8 mouse cellular contexts compared by ENCODE assay signal in genomic region chr7:81788536-81788935, GRCm38 (mm10). TPM values are rescaled to one million over a fixed set of nuclear protein-coding genes. Genes with fewer than 3 reads are reported as not detected.
A peak's percentile ranks its signal among the peaks of the same experiment; 100 is the strongest.
DNase-seq lines count a peak whose midpoint lies in the region; ATAC-seq and TF ChIP-seq lines count a peak whose summit lies in the region.

No protein-coding gene starts in this region.

- DNase-seq in gastrocnemius, postnatal 10 days, result peak; percentile 8
- no peak for DNase-seq in gastrocnemius, adult 8-10 months (ENCODE audit: low spot score in 2 of 2)
- peak; percentile 33 for DNase-seq in CD4-positive helper T cell, adult 2 months (ENCODE audit: low read depth, low spot score)
- DNase-seq in cerebellum, adult 2 months, result peak; percentile 27 to 38
- no peak for DNase-seq in forebrain, postnatal 0 days
- no peak for DNase-seq in limb, embryonic 10.5 days (ENCODE audit: low spot score)
- no peak for DNase-seq in spleen, adult 12 weeks (ENCODE audit: low spot score)

- no peaks in the 10 kb centered on the region for H3K27me3 ChIP-seq in cerebellum, adult 2 months (ENCODE audit: control insufficient read depth, insufficient read depth, low read length)
- H3K27me3 ChIP-seq in forebrain, postnatal 0 days (ENCODE audit: insufficient read depth, low read length), result no peaks in the 10 kb centered on the region
- no peaks in the 10 kb centered on the region for H3K27me3 ChIP-seq in limb, embryonic 10.5 days (ENCODE audit: low read depth, poor library complexity, severe bottlenecking)
- H3K27me3 ChIP-seq in myocyte (ENCODE audit: control insufficient read depth, insufficient read depth, insufficient read length), result no peaks in the 10 kb centered on the region

- 3% methylated on average over 5 of the region's 5 CpGs for WGBS in cerebellum, adult 2 months
- 6% methylated on average over 5 of the region's 5 CpGs for WGBS in forebrain, postnatal 0 days
- 11% methylated on average over 5 of the region's 5 CpGs for WGBS in limb, embryonic 10.5 days

- H3K4me2 ChIP-seq in forebrain, postnatal 0 days (ENCODE audit: low read depth), result peak overlapping the region; percentile 88
- H3K4me2 ChIP-seq in myocyte (ENCODE audit: low read depth), result peak overlapping the region; percentile 77

- peak overlapping the region; percentile 88 for H3K9ac ChIP-seq in forebrain, postnatal 0 days

- H3K27ac ChIP-seq in cerebellum, adult 2 months (ENCODE audit: insufficient read depth, low read length), result peak overlapping the region; percentile 92
- peak overlapping the region; percentile 99 for H3K27ac ChIP-seq in forebrain, postnatal 0 days (ENCODE audit: low read depth, low read length)
- peak overlapping the region; percentile 88 for H3K27ac ChIP-seq in limb, embryonic 10.5 days

- TF ChIP-seq CTCF in cerebellum, adult 2 months (IDR thresholded peaks at IDR 0.05; ENCODE audit: borderline replicate concordance, insufficient read depth, low read depth, low read length), result no peak
- no peak for TF ChIP-seq CTCF in forebrain, postnatal 0 days (IDR thresholded peaks at IDR 0.05; ENCODE audit: low read depth)

- TF ChIP-seq POLR2A in cerebellum, adult 2 months (IDR thresholded peaks at IDR 0.05; ENCODE audit: borderline replicate concordance, insufficient read depth, low read length), result no peak
- TF ChIP-seq POLR2A in myocyte (IDR thresholded peaks at IDR 0.05; ENCODE audit: insufficient read length, low read depth), result no peak

- ATAC-seq in forebrain, postnatal 0 days, result peak; percentile 21

- H3K9me3 ChIP-seq in forebrain, postnatal 0 days (ENCODE audit: low read length), result no peaks in the 10 kb centered on the region
- no peaks in the 10 kb centered on the region for H3K9me3 ChIP-seq in limb, embryonic 10.5 days (replicated peaks)

- H3ac ChIP-seq in myocyte (ENCODE audit: control insufficient read depth, insufficient read length), result peak overlapping the region; percentile 78

- H3K79me2 ChIP-seq in myocyte (ENCODE audit: control insufficient read depth, insufficient read depth), result no peaks in the 10 kb centered on the region

- peaks cover under 1% of the 10 kb centered on the region; the same call in 1 of the 2 replicates for H3K36me3 ChIP-seq in forebrain, postnatal 0 days (ENCODE audit: insufficient read depth)
- peaks cover 42% of the 10 kb centered on the region for H3K36me3 ChIP-seq in limb, embryonic 10.5 days
- peaks cover 10% of the 10 kb centered on the region for H3K36me3 ChIP-seq in myocyte (ENCODE audit: control insufficient read depth, insufficient read depth)

- peaks cover 5% of the 10 kb centered on the region for H3K4me1 ChIP-seq in cerebellum, adult 2 months (ENCODE audit: control insufficient read depth, insufficient read depth, low read length)
- 0 out of 2 replicates have a peak, but pooled peaks cover 5% of the 10 kb centered on the region for H3K4me1 ChIP-seq in forebrain, postnatal 0 days (ENCODE audit: insufficient read depth)
- H3K4me1 ChIP-seq in limb, embryonic 10.5 days, result peaks cover 14% of the 10 kb centered on the region

- peak overlapping the region; percentile 85 for H3K4me3 ChIP-seq in cerebellum, adult 2 months (replicated peaks; ENCODE audit: insufficient read depth, low read depth, low read length)
- peak overlapping the region; percentile 61 for H3K4me3 ChIP-seq in forebrain, postnatal 0 days (ENCODE audit: low read depth, low read length)
- peak overlapping the region; percentile 57 for H3K4me3 ChIP-seq in limb, embryonic 10.5 days
- H3K4me3 ChIP-seq in myocyte, result peak overlapping the region; percentile 68

TF ChIP-seq in myocyte, 11 proteins besides CTCF, POLR2A, EP300 and RAD21:
- TF ChIP-seq POLR2AphosphoS2 (IDR thresholded peaks at IDR 0.05; ENCODE audit: insufficient read length, low read depth), result no peak
- no peak for TF ChIP-seq SRF (IDR thresholded peaks at IDR 0.05; ENCODE audit: control insufficient read depth, insufficient read length, low read depth)
- TF ChIP-seq TCF3 (IDR thresholded peaks at IDR 0.05; ENCODE audit: insufficient read length, low read depth), result no peak
- TF ChIP-seq REST (IDR thresholded peaks at IDR 0.05; ENCODE audit: insufficient read depth, insufficient read length), result no peak
- TF ChIP-seq TCF12 (IDR thresholded peaks at IDR 0.05; ENCODE audit: insufficient read depth, poor library complexity, severe bottlenecking), result no peak
- no peak for TF ChIP-seq MYOD1 (IDR thresholded peaks at IDR 0.05; ENCODE audit: control insufficient read depth in 1 of 3, insufficient read length in 2 of 3, low read depth in 2 of 3)
- TF ChIP-seq CEBPB (IDR thresholded peaks at IDR 0.05; ENCODE audit: insufficient read depth, poor library complexity, severe bottlenecking), result no peak
- TF ChIP-seq USF1 (IDR thresholded peaks at IDR 0.05; ENCODE audit: low read depth), result no peak
- no peak for TF ChIP-seq E2F4 (IDR thresholded peaks at IDR 0.05; ENCODE audit: insufficient read depth)
- TF ChIP-seq MAX (IDR thresholded peaks at IDR 0.05; ENCODE audit: low read depth), result no peak
- TF ChIP-seq MYOG (IDR thresholded peaks at IDR 0.05; ENCODE audit: control insufficient read depth in 1 of 3, insufficient read depth in 1 of 3, insufficient read length in 2 of 3, low read depth in 2 of 3), result no peak
TF ChIP-seq in myocyte: peak in this region for 0.

RNA-seq across cellular contexts. Expression of gene 3110040N11Rik, which starts 0.7 kb away (rescaled TPM):
- total RNA-seq in gastrocnemius, postnatal 10 days (2021), result 10 to 100 TPM; 23.6 to 24.5 TPM
- 10 to 100 TPM; 20.4 to 26.0 (median 23.4) TPM for total RNA-seq in gastrocnemius, adult 8-10 months (2022)
- polyA plus RNA-seq in cerebellum, adult 2 months (2012; rRNA removed), result 26.5 and 27.0 TPM in 2 replicates
- total RNA-seq in forebrain, postnatal 0 days (2014; rRNA removed), result 46.3 and 50.9 TPM in 2 replicates
- polyA plus RNA-seq in forebrain, postnatal 0 days (2015; fragmentation: Nextera tagmentation; extraction: Ambion mirVana), result 59.3 and 59.8 TPM in 2 replicates
- 50.7 and 53.3 TPM in 2 replicates for polyA plus RNA-seq in limb, embryonic 10.5 days (2016; fragmentation: Nextera tagmentation; extraction: Ambion mirVana)
- 28.6 TPM for polyA plus RNA-seq in myocyte (2012; fragmentation: generic; extraction: Trizol)

RNA-seq across cellular contexts. Expression of gene Ramac, which starts 25.8 kb away (rescaled TPM):
- total RNA-seq in gastrocnemius, postnatal 10 days (2021), result 10 to 100 TPM; 26.7 to 27.9 TPM
- 10 to 100 TPM; 23.0 to 26.0 (median 24.4) TPM for total RNA-seq in gastrocnemius, adult 8-10 months (2022)
- 71.0 and 77.7 TPM in 2 replicates for polyA plus RNA-seq in cerebellum, adult 2 months (2012; rRNA removed)
- 105 and 125 TPM in 2 replicates for total RNA-seq in forebrain, postnatal 0 days (2014; rRNA removed)
- 186 and 200 TPM in 2 replicates for polyA plus RNA-seq in forebrain, postnatal 0 days (2015; fragmentation: Nextera tagmentation; extraction: Ambion mirVana)
- 111 TPM in 2 replicates for polyA plus RNA-seq in limb, embryonic 10.5 days (2016; fragmentation: Nextera tagmentation; extraction: Ambion mirVana)
- polyA plus RNA-seq in myocyte (2012; fragmentation: generic; extraction: Trizol), result 15.6 TPM

RNA-seq across cellular contexts. Expression of gene Btbd1, which starts 40.7 kb away (rescaled TPM):
- total RNA-seq in gastrocnemius, postnatal 10 days (2021), result 100 to 1,000 TPM; 214 to 229 TPM
- 100 to 1,000 TPM; 148 to 159 (median 152) TPM for total RNA-seq in gastrocnemius, adult 8-10 months (2022)
- 67.5 and 72.5 TPM in 2 replicates for polyA plus RNA-seq in cerebellum, adult 2 months (2012; rRNA removed)
- 142 TPM in 2 replicates for total RNA-seq in forebrain, postnatal 0 days (2014; rRNA removed)
- 101 and 104 TPM in 2 replicates for polyA plus RNA-seq in forebrain, postnatal 0 days (2015; fragmentation: Nextera tagmentation; extraction: Ambion mirVana)
- polyA plus RNA-seq in limb, embryonic 10.5 days (2016; fragmentation: Nextera tagmentation; extraction: Ambion mirVana), result 58.5 and 59.4 TPM in 2 replicates
- 66.6 TPM for polyA plus RNA-seq in myocyte (2012; fragmentation: generic; extraction: Trizol)

Comparison
In these comparisons a context has a peak if more than half of its experiments do, and no peak if none do; other contexts are left out.
1. DNase-seq: peak in gastrocnemius, postnatal 10 days (single experiment), CD4-positive helper T cell, adult 2 months (single experiment) and cerebellum, adult 2 months (2 of 2); none in gastrocnemius, adult 8-10 months (0 of 2), forebrain, postnatal 0 days (single experiment), limb, embryonic 10.5 days (single experiment) and spleen, adult 12 weeks (single experiment).
2. Peak in every context shown above with its lines, with median percentiles within 50 percentile points of each other: H3K27ac ChIP-seq and H3K4me3 ChIP-seq.